In the genomic region with DNA sequence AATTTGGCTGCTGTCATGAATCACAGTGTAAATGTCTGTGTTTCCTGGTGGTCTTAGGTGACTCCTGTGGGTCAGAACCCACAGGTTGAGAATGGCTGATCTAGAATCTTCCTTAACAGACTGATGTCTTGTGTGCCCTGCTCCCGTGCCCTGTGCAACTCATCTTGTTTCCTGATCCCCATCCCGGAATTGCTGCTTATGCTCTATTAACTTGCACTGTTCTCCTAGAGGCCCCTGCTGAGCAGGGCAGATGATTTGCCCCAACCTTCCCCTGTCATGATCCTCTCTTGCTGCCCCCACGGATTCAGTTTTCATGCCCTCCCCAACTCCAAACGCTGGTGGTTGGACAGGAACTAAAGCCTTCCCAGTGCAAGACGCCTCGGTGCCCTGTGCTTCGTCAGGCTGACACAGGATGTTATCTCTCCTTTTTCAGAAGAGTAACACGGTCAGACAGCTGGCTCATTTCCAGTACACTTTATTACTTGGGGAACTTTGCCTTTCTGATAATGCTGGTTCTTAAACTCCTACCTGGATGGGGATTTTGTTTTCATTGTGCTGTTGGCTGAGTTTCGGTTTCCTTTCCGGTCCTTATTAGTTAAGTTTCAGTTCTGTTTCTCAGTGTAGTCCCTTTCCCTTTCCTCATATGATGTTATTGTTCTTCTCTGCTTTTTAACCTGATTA, we compare ENCODE assay signal across 9 mouse cellular contexts. TPM values are rescaled to one million over a fixed set of nuclear protein-coding genes. Genes with fewer than 3 reads are reported as not detected.
DNase-seq lines count a peak whose midpoint lies in the region; ATAC-seq lines count a peak whose summit lies in the region.
"Had no signal": no experiment of that assay in that cellular context is flagged by ENCODE, and none has a peak within 500 bp of the region (broad histone marks: within the 10 kb centered on the region; RNA-seq: fewer than 3 reads in every experiment).

No protein-coding gene starts in this region.

- peak; percentile 77 to 79 for ATAC-seq in hematopoietic stem cell, adult 5-6 weeks (replicated peaks in 1 of 2; ENCODE audit: insufficient read depth in 1 of 2, low FRiP score in 2 of 2, low TSS enrichment in 1 of 2, low read depth in 1 of 2, poor library complexity in 2 of 2, severe bottlenecking in 2 of 2)
- ATAC-seq in lung, embryonic 15.5 days (ENCODE audit: borderline replicate concordance, extremely low read depth, low FRiP score, low TSS enrichment) = no peak
- no peak for ATAC-seq in hindbrain, embryonic 11.5 days (ENCODE audit: low FRiP score)

- H3K9me3 ChIP-seq in lung, embryonic 15.5 days = no peaks in the 10 kb centered on the region
- H3K9me3 ChIP-seq in hindbrain, embryonic 11.5 days (ENCODE audit: control insufficient read depth, low read length) = no peaks in the 10 kb centered on the region
- H3K9me3 ChIP-seq: embryonic facial prominence, embryonic 13.5 days had no signal

- no peaks in the 10 kb centered on the region for H3K4me1 ChIP-seq in lung, embryonic 15.5 days
- no peaks in the 10 kb centered on the region for H3K4me1 ChIP-seq in hindbrain, embryonic 11.5 days (replicated peaks; ENCODE audit: control insufficient read depth, insufficient read depth, low read length)
- H3K4me1 ChIP-seq: embryonic facial prominence, embryonic 13.5 days had no signal

- DNase-seq in adrenal gland, adult (ENCODE audit: inconsistent age in 2 of 2, low spot score in 1 of 2) = peak; percentile 63 to 89
- no peak for DNase-seq in adrenal gland, postnatal 4 days (ENCODE audit: low spot score in 2 of 2)
- DNase-seq in adrenal gland, postnatal 14 days = peak; percentile 61
- peak; percentile 48 for DNase-seq in thymus, postnatal 14 days
- DNase-seq in hindbrain, embryonic 11.5 days (ENCODE audit: low spot score) = no peak
- DNase-seq in right cerebral cortex, postnatal 25 days = no peak

- peak overlapping the region; percentile 28 for H3K4me3 ChIP-seq in lung, embryonic 15.5 days
- no peak overlapping the region for H3K4me3 ChIP-seq in hindbrain, embryonic 11.5 days (ENCODE audit: low read depth, low read length)
- H3K4me3 ChIP-seq: embryonic facial prominence, embryonic 13.5 days had no signal

- no peaks in the 10 kb centered on the region for H3K36me3 ChIP-seq in lung, embryonic 15.5 days
- no peaks in the 10 kb centered on the region for H3K36me3 ChIP-seq in hindbrain, embryonic 11.5 days (ENCODE audit: control insufficient read depth, insufficient read depth, low read length)
- H3K36me3 ChIP-seq: embryonic facial prominence, embryonic 13.5 days had no signal

- 27% methylated on average over 10 of the region's 10 CpGs for WGBS in lung, embryonic 15.5 days
- 76% methylated on average over 10 of the region's 10 CpGs for WGBS in hindbrain, embryonic 11.5 days

- no peaks in the 10 kb centered on the region for H3K27me3 ChIP-seq in lung, embryonic 15.5 days
- H3K27me3 ChIP-seq in hindbrain, embryonic 11.5 days (ENCODE audit: control insufficient read depth, insufficient read depth, low read length) = no peaks in the 10 kb centered on the region
- H3K27me3 ChIP-seq: embryonic facial prominence, embryonic 13.5 days had no signal

- H3K27ac ChIP-seq in lung, embryonic 15.5 days = no peak overlapping the region
- H3K27ac ChIP-seq in hindbrain, embryonic 11.5 days (ENCODE audit: low read depth, low read length) = no peak overlapping the region
- H3K27ac ChIP-seq: embryonic facial prominence, embryonic 13.5 days had no signal

- H3K4me2 ChIP-seq in lung, embryonic 15.5 days = peak overlapping the region; percentile 51
- H3K4me2 ChIP-seq in hindbrain, embryonic 11.5 days (replicated peaks; ENCODE audit: low read depth, low read length) = no peak overlapping the region
- H3K4me2 ChIP-seq: embryonic facial prominence, embryonic 13.5 days had no signal

- no peak overlapping the region for H3K9ac ChIP-seq in lung, embryonic 15.5 days
- H3K9ac ChIP-seq in hindbrain, embryonic 11.5 days (ENCODE audit: low read depth, low read length) = no peak overlapping the region
- H3K9ac ChIP-seq: embryonic facial prominence, embryonic 13.5 days had no signal

RNA-seq across cellular contexts. Expression of a gene that starts 18.6 kb away (rescaled TPM):
- total RNA-seq in adrenal gland, postnatal 4 days (2021) = 10 to 100 TPM; 18.8 to 19.5 TPM
- 17.5 and 19.0 TPM in 2 replicates for total RNA-seq in adrenal gland, postnatal 14 days (2021)
- total RNA-seq in hematopoietic stem cell, adult 5-6 weeks (2017) = 28.2 and 31.1 TPM in 2 replicates
- 2.0 and 2.3 TPM in 2 replicates for polyA plus RNA-seq in lung, embryonic 15.5 days (2015; fragmentation: Nextera tagmentation; extraction: Ambion mirVana)
- 2.3 and 2.9 TPM in 2 replicates for polyA plus RNA-seq in hindbrain, embryonic 11.5 days (2014; fragmentation: Nextera tagmentation; extraction: Ambion mirVana)

Comparison
In these comparisons a context has a peak if more than half of its experiments do, and no peak if none do; other contexts are left out.
1. DNase-seq: peak in adrenal gland, adult (2 of 2), adrenal gland, postnatal 14 days (single experiment) and thymus, postnatal 14 days (single experiment); none in adrenal gland, postnatal 4 days (0 of 2), hindbrain, embryonic 11.5 days (single experiment) and right cerebral cortex, postnatal 25 days (single experiment).
2. ATAC-seq: peak in hematopoietic stem cell, adult 5-6 weeks (2 of 2); none in lung, embryonic 15.5 days (single experiment) and hindbrain, embryonic 11.5 days (single experiment).